Mouse (Mus musculus) forebrain, embryonic 13.5 days (tissue): Measurements from ENCODE around the gene C2cd4a. TPM values are rescaled to one million over a fixed set of nuclear protein-coding genes. Genes with fewer than 3 reads are reported as not detected.

ENCODE experiments used
- ATAC-seq: fragments of 200-750 bp; cut with Nextera tagmentation; 2 replicates; pipeline ENCODE4 v1.8.0; 2017
- H3K27ac ChIP-seq: fragments of 300-500 bp; sonication (generic); 2 replicates; pipeline ENCODE4 v1.5.1; 2015; ENCODE audit warnings: inconsistent platforms, mild to moderate bottlenecking, moderate library complexity
- H3K27me3 ChIP-seq: fragments of 300-500 bp; sonication (generic); 2 replicates; pipeline ENCODE4 v1.6.1; 2015; ENCODE audit warnings: mild to moderate bottlenecking, inconsistent platforms
- H3K36me3 ChIP-seq: fragments of 300-500 bp; sonication (generic); 2 replicates; pipeline ENCODE4 v1.6.1; 2015; ENCODE audit warnings: mild to moderate bottlenecking, inconsistent platforms; ENCODE audit not compliant: poor library complexity, severe bottlenecking
- H3K4me1 ChIP-seq: fragments of 300-500 bp; sonication (generic); 2 replicates; pipeline ENCODE4 v1.6.1; 2015; ENCODE audit warnings: inconsistent platforms
- H3K4me2 ChIP-seq: fragments of 300-500 bp; sonication (generic); 2 replicates; pipeline ENCODE4 v1.6.1; 2015; ENCODE audit warnings: inconsistent platforms, mild to moderate bottlenecking, moderate library complexity
- H3K4me3 ChIP-seq: fragments of 300-500 bp; sonication (generic); 2 replicates; pipeline ENCODE4 v1.5.1; 2015; ENCODE audit warnings: mild to moderate bottlenecking, inconsistent platforms
- H3K9ac ChIP-seq: fragments of 300-500 bp; sonication (generic); 2 replicates; pipeline ENCODE4 v1.6.1; 2015; ENCODE audit warnings: mild to moderate bottlenecking, inconsistent platforms
- H3K9me3 ChIP-seq: fragments of 300-500 bp; sonication (generic); replicated peaks from 2 replicates; pipeline ENCODE4 v1.6.1; 2016; ENCODE audit warnings: inconsistent platforms
- WGBS: fragments of 180-500 bp; shearing (Covaris S2); methylation state at CpG from one replicate; pipeline ENCODE4 v1.1.7; 2015; 5-methylcytosine and 5-hydroxymethylcytosine counted together
- polyA plus RNA-seq: library from polyadenylated mRNA; unstranded; fragments of >200 nt; fragmentation: Nextera tagmentation; extraction: Ambion mirVana; gene quantifications from 2 replicates; pipeline ENCODE4 v1.2.1, GENCODE M21; 2015

C2cd4a gene
- polyA plus RNA-seq, 1 experiment from 2014 or later: not detected

- 75% methylated on average over 6 of the region's 6 CpGs for WGBS
- H3K9ac ChIP-seq: no peak overlapping the region
- H3K9me3 ChIP-seq: no peaks in the 10 kb centered on the region
- H3K4me2 ChIP-seq: no peak overlapping the region
- no peak for ATAC-seq
- no peak overlapping the region for H3K4me3 ChIP-seq
- peaks cover 5% of the 10 kb centered on the region for H3K4me1 ChIP-seq
- H3K27me3 ChIP-seq: no peaks in the 10 kb centered on the region
- no peaks in the 10 kb centered on the region for H3K36me3 ChIP-seq
- no peak overlapping the region for H3K27ac ChIP-seq
Observed at GRCm38 (mm10) chr9:67782786-67783185, 49.3 kb downstream of the C2cd4a start.

Other genes with a start within 250 kb of the C2cd4a start
- 0.15 TPM in 1 of 2 replicates, not detected in the other for gene C2cd4b, start 72.9 kb downstream of the C2cd4a start, polyA plus RNA-seq
- 7.7 and 8.1 TPM in 2 replicates for gene Vps13c, start 8.1 kb upstream of the C2cd4a start, polyA plus RNA-seq